Mouse (Mus musculus) T-cell, adult 2 months (primary cell): ENCODE measurements at regions not wholly inside any gene's neighbourhood (a gene's known extent, or its start where the extent isn't known, plus 50 kb on each side); places are given as distances from the start of the nearest gene placed in this dataset.

ENCODE experiments used
- DNase-seq: peaks from one replicate; pipeline ENCODE4 v3.0.0; 2022; ENCODE audit warnings: low spot score

- no peak for DNase-seq
These were observed 53.7 kb downstream of the Zcchc12 start for GRCm38 (mm10) chrX:36249428-36249827.

- DNase-seq = no peak
These were observed 59.2 kb downstream of the Zcchc12 start for GRCm38 (mm10) chrX:36254904-36255303.

GRCm38 (mm10) chrX:36276685-36277084 lies 51.5 kb upstream of the Lonrf3 start:
- peak; percentile 0 for DNase-seq
